Mouse (Mus musculus): Measurements from ENCODE around the gene Acot12. TPM values are rescaled to one million over a fixed set of nuclear protein-coding genes. Genes with fewer than 3 reads are reported as not detected.

Gene Acot12
- total RNA-seq, 1 experiment, result not detected

DNA sequence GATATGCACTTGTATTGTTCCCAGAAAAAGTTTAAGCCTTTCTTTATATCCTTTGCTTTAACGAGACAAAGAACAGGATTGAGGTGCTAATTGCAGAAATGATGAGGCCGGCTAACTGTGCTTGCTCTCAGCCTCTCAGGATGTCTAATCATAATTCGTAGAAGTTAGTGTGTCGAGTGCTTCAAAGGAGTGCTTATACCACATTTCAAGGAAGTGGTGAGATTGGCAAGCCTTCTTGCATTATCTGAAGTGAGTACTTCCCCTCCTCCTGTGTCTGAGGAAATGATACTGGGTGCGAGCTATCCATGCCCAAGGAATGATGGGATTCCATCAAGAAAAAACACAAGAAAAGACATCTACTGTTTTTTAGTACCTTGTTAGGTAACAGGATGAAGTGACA is 73.4 kb downstream of the Acot12 start:
- H3K27ac ChIP-seq (ENCODE audit: insufficient read depth, low read depth, low read length, poor library complexity, severe bottlenecking), result no peak overlapping the region

DNA sequence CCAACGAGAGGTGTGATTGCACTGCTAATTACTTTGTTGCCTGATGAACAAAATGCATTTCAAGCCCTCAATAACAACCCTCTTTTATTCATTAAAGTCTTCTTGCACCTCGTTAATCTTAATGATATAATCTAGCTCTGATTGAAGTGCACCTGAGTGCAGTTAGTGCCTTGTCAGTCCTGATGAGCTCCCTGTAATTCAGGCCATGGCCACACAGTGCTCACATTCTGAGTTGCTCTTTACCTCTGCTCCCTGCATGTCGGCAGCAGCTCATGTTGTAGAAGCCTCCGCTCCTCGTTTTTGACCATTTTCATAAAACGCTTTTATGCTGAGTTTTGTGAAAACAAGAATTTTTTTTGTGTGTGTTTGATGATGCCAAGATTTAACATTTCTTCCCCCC is 82.4 kb downstream of the Acot12 start:
- in situ Hi-C loops (cut with MboI; ENCODE audit: low sequenced_read_pairs in 2 of 2, unreplicated experiment in 2 of 2), result no loop called here
- Histone ChIP-seq H3K36me3 (ENCODE audit: control insufficient read depth, insufficient read depth, low read length, poor library complexity, severe bottlenecking) (no peaks in the 10 kb centered on the region), H3K9ac (ENCODE audit: insufficient read depth, low read depth, low read length, poor library complexity, severe bottlenecking) (no peak overlapping the region), H3K9me3 (ENCODE audit: control insufficient read depth, insufficient read depth, low read depth, low read length) (no peaks in the 10 kb centered on the region), H3K4me1 (ENCODE audit: control insufficient read depth in 2 of 2, insufficient read depth in 2 of 2, low read length in 2 of 2, poor library complexity in 1 of 2) (no peaks in the 10 kb centered on the region), H3K27ac (ENCODE audit: insufficient read depth, low read depth, low read length, poor library complexity, severe bottlenecking) (no peak overlapping the region), H3K4me3 (ENCODE audit: insufficient read depth in 1 of 2, low read depth in 1 of 2, low read length in 2 of 2, poor library complexity in 1 of 2, severe bottlenecking in 1 of 2) (no peak overlapping the region)
- TF ChIP-seq MAFK (IDR thresholded peaks at IDR 0.05; ENCODE audit: insufficient read depth, low read depth, low read length), result no peak
- no peak for TF ChIP-seq ZC3H11A (IDR thresholded peaks at IDR 0.05; ENCODE audit: borderline replicate concordance, low read depth, low read length)
- no peak for TF ChIP-seq ZNF384 (IDR thresholded peaks at IDR 0.05; ENCODE audit: low read depth, low read length)
- TF ChIP-seq HCFC1 (IDR thresholded peaks at IDR 0.05; ENCODE audit: borderline replicate concordance, insufficient read depth, low read length), result no peak
- TF ChIP-seq CHD2 (IDR thresholded peaks at IDR 0.05; ENCODE audit: low read depth, low read length), result no peak
- no peak for DNase-seq (ENCODE audit: low read depth, low spot score)

More for the DNA sequence above, 73.4 kb downstream of the Acot12 start:
- no peak overlapping the region for H3K9ac ChIP-seq (ENCODE audit: insufficient read depth, low read depth, low read length, poor library complexity, severe bottlenecking)
- H3K36me3 ChIP-seq (ENCODE audit: control insufficient read depth, insufficient read depth, low read length, poor library complexity, severe bottlenecking), result no peaks in the 10 kb centered on the region
- no peaks in the 10 kb centered on the region for H3K9me3 ChIP-seq (ENCODE audit: control insufficient read depth, insufficient read depth, low read depth, low read length)
- DNase-seq (ENCODE audit: low read depth, low spot score), result peak; percentile 16
- H3K4me3 ChIP-seq (ENCODE audit: insufficient read depth in 1 of 2, low read depth in 1 of 2, low read length in 2 of 2, poor library complexity in 1 of 2, severe bottlenecking in 1 of 2), result peak overlapping the region in 1 of 2 experiments; percentile 31; a peak in 2 of 4 replicates
- TF ChIP-seq ZNF384 (IDR thresholded peaks at IDR 0.05; ENCODE audit: low read depth, low read length) (no peak), CHD2 (IDR thresholded peaks at IDR 0.05; ENCODE audit: low read depth, low read length) (no peak), ZC3H11A (IDR thresholded peaks at IDR 0.05; ENCODE audit: borderline replicate concordance, low read depth, low read length) (no peak), MAFK (IDR thresholded peaks at IDR 0.05; ENCODE audit: insufficient read depth, low read depth, low read length) (no peak), HCFC1 (IDR thresholded peaks at IDR 0.05; ENCODE audit: borderline replicate concordance, insufficient read depth, low read length) (no peak)
- H3K4me1 ChIP-seq (ENCODE audit: control insufficient read depth in 2 of 2, insufficient read depth in 2 of 2, low read length in 2 of 2, poor library complexity in 1 of 2), result peaks cover 0 to 2% of the 10 kb centered on the region in 2 experiments; a peak in 2 of 4 replicates
- in situ Hi-C loops (cut with MboI; ENCODE audit: low sequenced_read_pairs in 2 of 2, unreplicated experiment in 2 of 2), result no loop called here

DNA sequence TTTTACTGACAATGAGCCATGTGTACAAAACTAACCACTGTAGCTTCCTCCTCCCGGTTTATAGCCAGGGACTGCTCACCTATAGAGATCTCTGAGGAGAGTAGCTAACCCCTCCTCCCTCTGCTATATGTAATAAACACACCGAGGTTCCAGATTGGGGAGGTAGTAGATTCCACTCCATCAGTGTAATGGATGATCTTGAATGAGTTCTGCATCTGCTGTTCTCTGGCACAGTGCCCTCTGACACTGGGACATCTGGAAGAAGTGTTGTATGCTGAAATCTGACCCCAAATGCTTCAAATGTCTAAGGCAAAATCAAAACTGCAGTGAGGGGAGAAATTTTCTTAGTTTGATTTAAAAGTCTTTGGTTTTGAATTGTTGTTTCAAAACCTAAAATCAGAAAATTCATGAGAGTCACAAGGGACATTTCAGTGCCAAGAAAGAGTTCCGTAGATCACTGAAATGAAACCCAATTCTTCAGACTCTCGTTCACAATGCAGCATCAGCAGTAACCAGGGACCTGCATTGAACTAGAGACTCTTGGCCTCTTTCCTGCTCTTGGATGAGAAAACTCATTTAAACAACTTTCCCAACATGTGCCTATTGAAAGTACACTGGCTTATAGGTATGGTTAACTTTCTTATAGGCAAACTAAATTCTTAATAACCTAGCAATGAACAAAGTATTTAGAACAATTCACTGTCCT is 83.7 kb downstream of the Acot12 start:
- no peaks in the 10 kb centered on the region for H3K4me1 ChIP-seq (ENCODE audit: control insufficient read depth in 2 of 2, insufficient read depth in 2 of 2, low read length in 2 of 2, poor library complexity in 1 of 2)
- H3K9me3 ChIP-seq (ENCODE audit: control insufficient read depth, insufficient read depth, low read depth, low read length), result no peaks in the 10 kb centered on the region
- DNase-seq (ENCODE audit: low read depth, low spot score), result no peak
- H3K9ac ChIP-seq (ENCODE audit: insufficient read depth, low read depth, low read length, poor library complexity, severe bottlenecking), result no peak overlapping the region
- TF ChIP-seq ZC3H11A (IDR thresholded peaks at IDR 0.05; ENCODE audit: borderline replicate concordance, low read depth, low read length) (no peak), MAFK (IDR thresholded peaks at IDR 0.05; ENCODE audit: insufficient read depth, low read depth, low read length) (no peak), CHD2 (IDR thresholded peaks at IDR 0.05; ENCODE audit: low read depth, low read length) (no peak), ZNF384 (IDR thresholded peaks at IDR 0.05; ENCODE audit: low read depth, low read length) (no peak), HCFC1 (IDR thresholded peaks at IDR 0.05; ENCODE audit: borderline replicate concordance, insufficient read depth, low read length) (no peak)
- no peak overlapping the region for H3K27ac ChIP-seq (ENCODE audit: insufficient read depth, low read depth, low read length, poor library complexity, severe bottlenecking)
- H3K36me3 ChIP-seq (ENCODE audit: control insufficient read depth, insufficient read depth, low read length, poor library complexity, severe bottlenecking), result no peaks in the 10 kb centered on the region
- H3K4me3 ChIP-seq (ENCODE audit: insufficient read depth in 1 of 2, low read depth in 1 of 2, low read length in 2 of 2, poor library complexity in 1 of 2, severe bottlenecking in 1 of 2), result no peak overlapping the region
- in situ Hi-C loops (cut with MboI; ENCODE audit: low sequenced_read_pairs in 2 of 2, unreplicated experiment in 2 of 2), result no loop called here

DNA sequence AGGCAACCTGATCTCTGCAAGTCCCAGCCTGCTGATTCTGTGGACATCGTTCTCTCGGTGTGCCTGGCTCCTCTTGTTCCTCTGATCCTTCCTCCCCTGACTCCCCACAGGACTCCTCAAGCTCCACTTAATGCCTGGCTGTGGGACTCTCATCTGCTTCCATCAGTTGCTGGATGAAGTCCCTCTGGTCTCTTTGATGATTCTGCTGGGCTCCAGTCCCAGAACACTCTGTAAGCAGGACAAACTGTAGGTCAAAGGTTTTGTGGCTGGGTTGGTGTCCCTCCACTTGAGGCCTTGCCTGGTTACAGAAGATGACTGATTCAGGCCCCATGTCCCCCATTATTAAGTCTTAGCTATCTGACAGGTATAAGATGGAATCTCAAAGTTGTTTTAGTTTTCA is 84.8 kb downstream of the Acot12 start:
- in situ Hi-C loops (cut with MboI; ENCODE audit: low sequenced_read_pairs in 2 of 2, unreplicated experiment in 2 of 2), result no loop called here
- Histone ChIP-seq H3K36me3 (ENCODE audit: control insufficient read depth, insufficient read depth, low read length, poor library complexity, severe bottlenecking) (no peaks in the 10 kb centered on the region), H3K4me1 (ENCODE audit: control insufficient read depth in 2 of 2, insufficient read depth in 2 of 2, low read length in 2 of 2, poor library complexity in 1 of 2) (no peaks in the 10 kb centered on the region)

More for the DNA sequence above, 84.8 kb downstream of the Acot12 start:
- no peaks in the 10 kb centered on the region for H3K9me3 ChIP-seq (ENCODE audit: control insufficient read depth, insufficient read depth, low read depth, low read length)
- DNase-seq (ENCODE audit: low read depth, low spot score), result no peak
- H3K4me3 ChIP-seq (ENCODE audit: insufficient read depth in 1 of 2, low read depth in 1 of 2, low read length in 2 of 2, poor library complexity in 1 of 2, severe bottlenecking in 1 of 2), result no peak overlapping the region
- no peak overlapping the region for H3K9ac ChIP-seq (ENCODE audit: insufficient read depth, low read depth, low read length, poor library complexity, severe bottlenecking)
- no peak overlapping the region for H3K27ac ChIP-seq (ENCODE audit: insufficient read depth, low read depth, low read length, poor library complexity, severe bottlenecking)
- TF ChIP-seq CHD2 (IDR thresholded peaks at IDR 0.05; ENCODE audit: low read depth, low read length) (no peak), ZNF384 (IDR thresholded peaks at IDR 0.05; ENCODE audit: low read depth, low read length) (no peak), MAFK (IDR thresholded peaks at IDR 0.05; ENCODE audit: insufficient read depth, low read depth, low read length) (no peak), HCFC1 (IDR thresholded peaks at IDR 0.05; ENCODE audit: borderline replicate concordance, insufficient read depth, low read length) (no peak), ZC3H11A (IDR thresholded peaks at IDR 0.05; ENCODE audit: borderline replicate concordance, low read depth, low read length) (no peak)

Measured in ES-E14 (cell line).